Mouse (Mus musculus) adrenal gland (tissue): ENCODE results near the gene Cacna2d2.

Experiments used
- intact Hi-C: fragments of 180-260 bp; cut with DNase I; formaldehyde crosslinking; loops from one replicate; pipeline ENCODE4 v1.15.1; 2025

The Cacna2d2 gene

DNA sequence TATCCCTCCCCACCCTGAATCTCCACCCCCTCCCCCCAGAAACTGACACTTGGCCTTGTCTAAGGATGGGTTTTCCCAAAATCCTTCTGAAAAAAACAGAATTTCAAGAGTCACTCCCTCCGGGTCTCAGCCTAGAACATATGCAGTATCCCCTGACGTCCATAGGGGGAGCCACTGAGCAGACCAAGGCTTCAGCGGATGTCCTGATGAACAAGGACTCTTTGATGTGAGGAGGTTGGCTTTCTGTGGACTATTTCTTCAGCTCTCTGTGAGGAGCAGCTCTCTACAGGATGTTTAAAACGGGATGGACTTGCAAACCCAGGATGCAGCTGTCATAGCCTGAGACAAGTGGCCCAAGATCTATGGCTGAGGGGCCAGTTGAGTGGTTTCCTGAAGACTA lies 53.1 kb downstream of the Cacna2d2 start:
- intact Hi-C loops, result no loop called here

DNA sequence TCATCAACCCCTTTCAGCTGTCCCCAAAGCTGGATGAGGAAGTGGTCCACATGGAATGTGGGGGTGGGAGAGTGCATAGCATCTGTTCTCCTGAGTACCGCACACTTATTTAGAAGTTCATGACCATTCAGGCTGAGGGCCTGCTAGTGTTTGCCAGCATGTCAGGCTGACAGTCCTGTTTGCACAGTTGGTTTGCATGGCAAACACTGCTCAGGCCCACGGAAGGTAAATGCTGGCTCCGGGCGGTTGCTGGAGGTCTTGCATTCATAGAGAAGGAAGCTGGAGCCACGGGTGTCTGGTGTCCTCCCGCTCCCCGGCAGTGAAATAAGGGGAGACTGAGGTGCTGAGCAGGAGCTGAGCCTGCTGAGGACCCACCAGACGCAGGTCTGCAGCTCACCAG lies 53.7 kb downstream of the Cacna2d2 start:
- intact Hi-C loops, result no loop called here

DNA sequence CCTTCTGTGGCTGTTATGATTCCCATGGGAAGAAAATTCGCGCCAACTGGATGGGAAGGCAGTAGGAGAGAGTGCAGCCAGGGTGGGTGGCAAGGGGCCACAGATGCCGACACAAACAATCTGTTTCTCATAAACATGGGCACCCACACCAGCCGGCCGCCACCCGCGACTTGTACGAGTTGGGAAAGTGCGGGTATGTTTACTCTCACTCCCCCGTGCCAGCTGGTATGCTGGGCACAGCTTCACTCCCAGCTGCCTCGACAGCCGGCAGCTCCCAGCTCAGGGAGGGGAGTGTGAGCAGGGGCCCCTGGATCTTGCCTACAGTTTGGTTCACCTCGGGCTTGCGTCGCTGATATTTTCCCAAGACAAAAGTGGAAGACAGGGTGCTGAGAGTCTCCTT lies 57.3 kb downstream of the Cacna2d2 start:
- intact Hi-C loops, result no loop called here

DNA sequence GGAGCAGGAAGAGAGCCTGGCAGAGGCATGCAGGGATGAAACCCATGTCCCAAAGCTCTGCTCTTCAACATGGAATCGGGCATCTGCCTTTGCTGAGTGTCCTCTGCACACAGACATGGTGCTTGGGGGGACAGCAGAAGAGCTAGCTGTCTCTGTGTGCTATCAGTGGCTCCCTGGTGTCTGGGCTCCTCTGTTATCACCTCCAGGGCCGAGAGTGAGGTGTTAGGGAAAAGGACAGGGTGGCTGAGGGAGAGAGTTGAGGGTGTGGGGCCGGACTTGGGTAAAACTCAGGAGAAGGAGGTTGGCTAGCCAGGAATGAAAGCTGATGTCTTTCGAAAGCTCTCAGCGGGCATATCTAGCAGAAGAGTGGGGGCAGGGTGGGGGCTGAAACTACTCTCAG lies 63.5 kb downstream of the Cacna2d2 start:
- intact Hi-C loops, result no loop called here

DNA sequence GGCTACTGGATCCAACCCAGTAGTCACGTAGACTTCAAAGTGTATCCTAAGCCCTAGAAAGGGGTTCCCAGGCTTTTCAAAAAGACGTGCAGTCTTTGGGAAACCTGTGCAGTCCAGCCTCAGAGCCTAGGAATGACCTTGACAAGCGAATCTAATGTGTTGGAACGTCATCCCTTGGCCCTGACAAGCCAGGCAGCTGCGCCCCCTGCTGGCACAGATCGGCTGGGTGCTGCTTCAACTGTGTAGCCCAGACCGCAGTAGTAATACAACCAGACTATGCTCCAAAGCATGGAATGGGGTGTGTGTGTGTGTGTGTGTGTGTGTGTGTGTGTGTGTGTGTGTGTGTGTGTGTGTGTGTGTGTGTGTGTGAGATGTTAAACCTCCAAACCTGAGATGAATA lies 64.1 kb downstream of the Cacna2d2 start:
- intact Hi-C loops, result no loop called here

DNA sequence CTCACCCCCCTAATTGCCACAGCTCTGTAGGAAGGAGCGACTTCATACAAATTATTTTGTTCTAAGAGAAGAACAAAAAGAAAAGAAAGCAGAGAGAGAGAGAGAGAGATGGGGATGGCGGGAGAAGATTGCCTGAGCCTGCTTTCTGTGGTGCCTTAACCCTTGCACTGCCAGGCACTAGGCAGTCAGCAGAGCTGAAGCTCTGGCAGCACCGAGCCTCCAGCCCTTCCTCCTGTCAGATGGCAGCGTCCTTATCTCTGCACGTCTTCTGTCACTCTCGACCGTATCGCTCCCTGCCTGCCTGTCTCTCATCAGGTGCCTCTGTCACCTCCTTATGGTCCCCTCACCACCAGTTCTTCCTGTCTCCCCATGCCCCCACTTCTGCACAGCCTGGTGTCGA lies 64.7 kb downstream of the Cacna2d2 start:
- intact Hi-C loops, result no loop called here

DNA sequence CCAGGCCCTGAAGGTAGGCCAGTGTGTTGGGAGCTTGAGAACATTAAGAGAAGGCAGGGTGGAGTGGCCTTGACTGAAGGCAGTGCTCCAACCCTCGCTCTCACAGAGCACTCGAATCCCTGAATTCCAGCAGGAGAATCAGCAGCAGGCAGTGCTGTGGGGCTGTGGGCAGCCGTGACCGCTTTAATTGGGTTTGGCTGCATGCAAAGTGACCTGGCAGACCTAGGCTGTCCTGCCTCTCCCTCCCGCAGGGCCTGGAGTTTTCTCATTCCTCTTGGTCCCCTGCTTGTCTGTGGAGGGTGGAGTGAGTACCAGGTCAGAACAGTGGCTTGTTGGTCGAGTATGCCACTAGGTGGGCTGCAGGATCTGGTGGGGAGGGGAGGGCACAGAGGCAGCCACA lies 66.2 kb downstream of the Cacna2d2 start:
- intact Hi-C loops, result loop anchor here (5.0 kb wide), 1 partner anchor 98 kb away; no protein-coding TSS in a partner anchor

DNA sequence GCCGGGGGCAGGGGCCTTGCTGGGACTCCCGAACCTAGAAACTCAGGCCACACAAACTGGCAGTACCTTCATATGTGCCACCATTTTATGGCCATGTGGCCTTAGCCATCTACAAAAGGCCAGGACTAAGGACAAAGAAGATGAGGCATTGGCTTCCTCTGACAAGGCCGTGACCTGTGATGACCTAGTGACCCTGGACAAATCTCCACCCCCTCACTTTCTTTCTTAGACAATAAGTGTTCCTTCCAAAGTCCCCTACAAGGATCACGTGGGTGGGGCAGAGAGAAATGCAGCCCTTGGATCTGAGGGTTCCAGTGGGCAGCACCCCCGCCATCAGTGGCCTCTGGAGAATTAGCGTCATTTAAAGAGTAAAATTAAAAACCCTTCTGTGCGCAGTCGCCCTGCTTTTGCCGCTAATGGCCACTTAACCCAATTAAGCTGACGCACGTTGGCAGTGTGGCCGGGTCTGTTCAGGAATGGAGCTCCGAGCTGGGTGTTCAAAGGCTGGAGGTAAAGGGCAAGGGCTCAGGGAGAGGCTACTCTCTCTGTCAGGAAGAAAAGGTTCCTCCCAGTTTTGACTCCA lies 69.9 kb downstream of the Cacna2d2 start:
- intact Hi-C loops, result loop anchor here (5.0 kb wide), 1 partner anchor 102 kb away; no protein-coding TSS in a partner anchor

DNA sequence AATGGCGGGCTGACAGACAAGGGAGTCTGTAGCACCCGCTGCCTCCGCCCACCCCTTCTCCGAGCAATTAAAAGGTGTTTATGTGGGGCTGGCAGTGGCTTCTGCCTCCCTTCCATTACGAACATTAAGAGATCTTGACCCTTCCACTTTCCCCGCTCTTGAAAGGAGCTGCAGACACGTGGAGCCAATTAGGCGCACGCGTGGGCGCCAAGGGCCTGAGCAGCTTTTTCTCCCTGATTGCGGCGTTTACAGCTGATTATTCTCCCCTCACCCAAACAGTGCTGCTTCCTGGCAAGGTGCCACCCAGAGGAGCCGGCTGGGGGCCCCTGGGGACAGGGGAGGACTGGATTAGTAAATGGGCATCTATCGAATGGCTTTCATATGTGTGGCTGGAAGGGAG lies 71.0 kb downstream of the Cacna2d2 start:
- intact Hi-C loops, result no loop called here

DNA sequence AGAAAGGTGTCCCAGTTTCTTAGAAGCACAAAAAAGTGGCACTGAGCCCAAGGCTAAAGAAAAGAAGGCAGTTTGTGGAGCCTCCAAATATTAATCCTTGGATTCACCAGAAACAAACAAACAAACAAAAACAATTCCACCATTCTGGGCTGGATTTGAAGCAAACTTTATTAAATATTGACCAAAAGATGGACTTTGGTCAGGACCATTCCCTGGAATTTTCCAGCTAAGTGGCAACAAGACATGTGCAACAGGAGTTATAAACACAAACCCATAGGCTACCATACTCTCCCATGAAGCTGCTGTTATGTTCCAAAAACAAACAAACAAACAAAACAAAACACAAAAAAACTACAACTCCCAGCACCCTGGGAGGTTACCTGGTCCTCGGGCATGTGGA lies 74.6 kb downstream of the Cacna2d2 start:
- intact Hi-C loops, result no loop called here

DNA sequence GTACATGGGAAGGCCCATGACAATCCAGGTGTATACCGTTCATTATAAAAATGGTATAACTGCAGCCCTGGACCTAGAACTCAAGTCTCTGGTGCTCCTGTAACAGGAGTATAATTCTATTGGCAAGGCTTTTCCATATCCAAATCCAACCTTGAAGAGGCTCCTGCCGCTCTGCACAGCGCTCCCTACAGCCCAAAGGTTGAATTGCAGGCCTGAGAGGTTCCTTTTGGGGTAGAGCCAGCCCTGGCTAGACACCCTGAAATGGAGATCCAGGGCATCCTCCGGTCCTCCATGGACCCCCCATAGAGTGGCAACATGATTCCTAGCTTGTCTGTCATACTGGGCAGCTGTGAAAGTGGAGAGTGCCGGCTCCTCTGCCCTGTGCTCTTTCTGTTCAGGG lies 79.6 kb downstream of the Cacna2d2 start:
- intact Hi-C loops, result no loop called here

DNA sequence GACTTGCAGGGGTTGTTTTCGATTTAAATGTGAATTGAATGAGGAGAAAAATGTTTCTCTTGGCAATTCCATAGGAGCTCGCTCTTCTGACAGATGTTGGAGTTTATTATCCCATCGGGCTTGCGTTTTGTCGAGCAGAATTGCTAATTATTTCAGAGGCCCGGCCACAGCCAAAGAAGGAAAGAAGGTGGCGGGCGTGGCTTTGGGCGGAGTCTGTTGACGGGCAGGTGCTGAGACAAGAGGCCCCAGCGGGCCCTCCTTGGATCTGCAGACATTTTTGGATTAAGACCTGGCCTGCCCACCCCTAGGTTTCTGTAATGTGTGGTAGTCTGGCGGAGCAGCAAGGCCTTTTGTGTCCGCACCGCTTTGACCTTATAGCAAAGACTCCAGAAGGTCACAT lies 80.2 kb downstream of the Cacna2d2 start:
- intact Hi-C loops, result no loop called here

DNA sequence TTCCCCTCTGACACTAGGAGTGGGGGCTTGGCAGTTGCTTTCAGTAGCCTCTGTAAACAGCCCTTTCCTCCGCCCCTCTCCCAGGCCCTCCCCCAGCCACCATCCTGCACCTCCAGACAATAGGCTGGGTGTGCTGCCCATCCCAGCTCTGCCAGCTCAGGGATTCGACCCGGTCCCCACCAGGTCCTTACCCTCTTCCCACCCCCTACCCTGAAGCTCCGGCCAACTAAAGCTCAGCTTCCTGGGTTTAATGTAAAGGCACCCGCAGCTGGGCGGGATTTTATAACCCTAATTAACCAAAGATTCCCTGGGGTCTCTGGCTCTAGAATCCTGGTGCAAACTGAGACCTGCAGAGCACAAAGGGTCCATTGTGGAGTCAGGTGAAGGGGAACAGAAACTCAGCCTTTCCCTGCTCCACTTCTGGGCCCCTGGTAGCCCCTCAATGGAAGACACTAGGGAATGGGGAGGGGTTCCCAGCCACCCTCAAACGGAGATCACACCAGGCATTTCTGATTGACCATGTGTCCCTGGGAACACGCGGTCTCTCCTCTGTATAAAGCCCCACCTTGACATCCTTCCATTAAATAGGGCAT lies 81.2 kb downstream of the Cacna2d2 start:
- intact Hi-C loops, result no loop called here

DNA sequence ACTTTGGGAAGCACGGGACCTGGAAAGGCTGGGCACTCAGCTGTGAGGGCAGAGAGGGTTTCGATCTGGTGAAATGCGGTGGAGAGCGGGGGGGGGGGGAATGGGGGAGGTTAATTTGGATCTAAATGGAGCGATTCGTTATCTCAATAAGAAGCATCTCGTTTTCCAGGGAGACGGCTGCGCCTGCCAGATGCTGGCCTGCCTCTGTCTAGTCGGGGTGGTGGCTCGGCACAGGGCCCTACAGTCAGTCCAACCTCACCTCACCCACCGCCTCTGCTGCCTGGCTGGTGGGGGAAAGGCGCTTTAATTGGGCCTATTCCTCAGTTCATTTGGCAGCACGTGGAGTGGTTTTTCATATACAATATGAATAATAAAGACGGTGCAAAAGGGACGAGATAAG lies 81.9 kb downstream of the Cacna2d2 start:
- intact Hi-C loops, result no loop called here

DNA sequence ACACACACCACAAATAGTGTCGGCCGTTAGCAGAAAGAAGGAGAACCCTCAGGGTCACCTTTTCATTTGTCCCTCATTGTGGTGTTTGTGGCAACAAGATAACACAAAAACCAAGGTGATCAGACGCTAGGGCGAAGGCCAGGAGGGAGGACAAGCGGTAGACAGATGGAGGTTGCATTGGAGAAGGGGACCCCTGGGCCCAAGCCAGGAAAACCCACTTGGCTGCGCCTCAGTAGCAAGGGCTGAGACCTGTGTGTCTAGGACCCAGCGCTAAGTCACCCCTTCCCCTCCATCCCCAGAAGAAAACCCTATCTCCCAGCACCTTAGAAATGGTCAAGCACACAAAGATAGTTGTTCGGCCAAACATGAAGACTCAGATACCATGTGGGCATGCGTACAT lies 82.6 kb downstream of the Cacna2d2 start:
- intact Hi-C loops, result no loop called here

DNA sequence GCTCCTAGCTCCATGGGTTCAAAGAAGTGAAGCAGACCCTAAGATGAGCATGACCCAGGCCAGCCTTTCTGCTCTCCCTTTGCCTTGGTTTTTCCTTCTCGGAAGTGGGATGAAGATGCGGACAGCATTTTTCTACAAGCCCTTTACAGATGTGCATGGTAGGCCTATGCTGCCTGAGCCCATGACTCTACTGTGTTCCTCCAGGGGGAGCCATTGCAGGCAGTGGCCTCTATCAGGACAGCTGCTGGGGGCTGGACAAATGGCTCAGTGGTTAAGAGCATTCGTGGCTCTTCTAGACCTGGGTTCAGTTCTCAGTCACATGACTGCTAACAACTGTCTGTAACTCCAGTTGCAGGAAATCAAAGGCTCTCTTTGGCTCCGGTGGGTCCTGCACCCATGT lies 83.4 kb downstream of the Cacna2d2 start:
- intact Hi-C loops, result no loop called here

DNA sequence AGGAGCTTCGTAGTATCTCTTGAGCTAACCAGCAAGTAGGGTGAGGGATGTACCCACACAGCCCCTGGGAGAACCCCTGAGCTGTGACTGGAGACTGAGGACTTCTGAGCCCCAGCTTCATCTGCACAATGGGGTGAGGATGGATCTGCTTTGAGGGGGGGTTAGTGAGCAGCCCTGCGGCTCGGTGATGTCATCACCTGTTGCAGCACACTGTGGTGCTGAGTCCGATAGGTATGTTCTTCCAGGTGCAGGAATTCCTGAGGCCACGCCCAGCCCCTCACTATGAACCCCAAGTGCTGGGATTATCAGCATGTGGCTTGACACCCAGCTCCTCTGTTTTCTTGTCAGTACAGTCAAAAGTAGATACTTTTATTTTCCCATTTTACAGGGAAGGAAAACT lies 84.3 kb downstream of the Cacna2d2 start:
- intact Hi-C loops, result no loop called here

DNA sequence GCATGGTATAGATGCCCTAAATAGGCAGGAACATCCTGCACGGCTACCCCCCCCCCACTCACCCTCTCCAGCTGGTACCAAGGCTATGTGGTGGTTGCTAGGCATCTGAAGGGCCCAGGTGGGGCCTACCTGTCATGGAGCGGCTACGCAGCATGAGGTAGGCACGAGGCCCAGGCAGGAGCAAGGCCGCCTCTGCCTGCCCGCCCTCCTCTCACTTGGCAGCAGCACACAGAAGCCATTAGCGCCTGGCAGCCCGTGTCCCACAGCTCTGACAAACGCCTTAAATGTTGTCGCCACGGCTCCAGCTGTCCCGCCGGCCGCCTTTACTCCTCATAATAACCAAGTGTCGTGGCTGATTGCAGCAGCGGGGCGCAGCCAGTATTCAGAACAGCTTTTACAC lies 84.9 kb downstream of the Cacna2d2 start:
- intact Hi-C loops, result no loop called here

DNA sequence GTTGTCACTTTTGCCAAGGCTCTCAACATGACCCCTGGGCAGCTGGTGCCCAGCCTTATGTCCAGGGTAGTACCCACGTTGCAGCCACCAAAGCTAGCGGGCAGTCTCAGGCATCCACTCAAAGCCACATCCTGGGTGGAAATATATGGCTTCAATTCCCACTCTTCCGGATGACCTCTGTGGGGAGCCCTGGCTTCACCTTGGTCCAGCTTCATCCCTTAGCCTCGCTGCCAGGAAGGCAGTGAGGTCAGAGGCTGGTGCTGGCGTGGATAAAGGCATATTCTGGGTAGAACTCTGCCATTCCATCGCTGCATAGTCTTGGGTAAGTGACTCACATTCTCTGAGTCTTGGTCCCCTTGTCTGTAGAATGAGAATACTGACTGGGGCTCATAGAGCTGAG lies 85.4 kb downstream of the Cacna2d2 start:
- intact Hi-C loops, result no loop called here

DNA sequence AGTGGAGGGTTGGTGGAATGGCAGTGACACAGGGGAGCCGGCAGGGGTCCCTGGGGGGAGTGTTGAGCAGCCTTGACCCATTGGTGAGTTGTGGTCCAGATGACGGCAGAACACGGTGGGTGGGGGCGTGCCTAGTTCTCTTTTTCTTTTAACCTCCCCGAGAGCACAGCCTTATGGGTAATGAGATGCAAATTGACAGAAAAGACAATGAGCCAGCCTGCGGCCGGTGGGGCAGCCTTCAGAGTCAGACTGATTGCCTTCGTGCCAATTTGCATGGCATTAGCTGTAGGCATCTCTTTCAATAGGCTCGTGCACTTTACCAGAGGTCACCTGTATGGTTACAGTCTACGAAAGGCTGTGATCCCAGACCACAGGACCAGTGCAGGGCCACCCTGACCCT lies 86.7 kb downstream of the Cacna2d2 start:
- intact Hi-C loops, result no loop called here

DNA sequence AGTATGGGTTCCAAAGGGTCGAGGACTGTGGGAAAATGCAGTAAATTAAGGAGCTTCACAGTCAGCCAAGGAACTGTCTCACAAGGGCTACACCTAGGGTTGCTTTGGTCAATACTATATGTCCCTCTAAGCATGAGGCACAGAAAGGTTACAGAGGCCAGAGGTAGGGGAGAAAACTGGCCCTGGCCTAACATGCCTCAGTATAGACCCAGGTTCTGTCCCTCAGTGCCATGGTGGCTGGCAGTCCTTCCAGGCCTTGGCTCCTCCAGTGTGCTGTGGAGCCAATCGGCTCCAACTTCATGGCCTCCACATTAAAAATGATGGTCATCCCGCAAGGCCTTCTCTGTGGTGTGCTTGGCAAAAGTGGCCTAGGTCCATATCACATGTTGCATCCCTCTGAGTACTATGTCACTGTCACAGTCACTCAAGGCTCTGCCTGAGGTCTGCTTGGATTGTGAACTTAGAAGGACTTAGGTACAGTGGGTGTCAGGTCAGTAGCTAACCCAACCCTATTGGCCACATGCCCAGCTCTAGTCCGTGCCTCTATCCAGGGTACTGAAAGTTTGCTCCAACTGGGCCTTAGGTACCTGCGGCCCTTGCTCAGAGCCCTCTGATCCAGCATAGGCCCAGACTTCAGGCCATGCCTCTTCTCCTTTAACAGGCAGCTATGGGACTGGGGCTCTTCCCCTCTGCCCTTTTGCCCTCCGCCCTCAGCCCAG lies 87.3 kb downstream of the Cacna2d2 start:
- intact Hi-C loops, result no loop called here

DNA sequence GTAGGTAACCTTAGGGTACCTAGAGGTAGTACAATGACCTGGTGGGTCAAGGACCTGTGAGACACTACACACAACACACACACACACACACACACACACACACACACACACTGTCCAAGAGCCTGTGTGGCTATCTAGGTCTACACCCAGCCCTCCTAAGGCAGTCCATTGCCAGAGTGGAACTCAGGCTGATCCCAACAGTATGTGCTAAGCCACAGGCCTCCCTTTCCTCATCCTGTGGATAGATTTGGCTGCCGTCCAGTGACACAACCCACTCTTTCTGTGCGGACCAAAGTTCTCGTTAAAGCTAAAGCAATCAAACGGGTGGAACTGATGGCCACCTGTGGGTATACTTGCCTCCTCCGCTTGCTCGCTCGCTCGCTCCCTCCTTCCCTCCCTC lies 90.7 kb downstream of the Cacna2d2 start:
- intact Hi-C loops, result no loop called here

DNA sequence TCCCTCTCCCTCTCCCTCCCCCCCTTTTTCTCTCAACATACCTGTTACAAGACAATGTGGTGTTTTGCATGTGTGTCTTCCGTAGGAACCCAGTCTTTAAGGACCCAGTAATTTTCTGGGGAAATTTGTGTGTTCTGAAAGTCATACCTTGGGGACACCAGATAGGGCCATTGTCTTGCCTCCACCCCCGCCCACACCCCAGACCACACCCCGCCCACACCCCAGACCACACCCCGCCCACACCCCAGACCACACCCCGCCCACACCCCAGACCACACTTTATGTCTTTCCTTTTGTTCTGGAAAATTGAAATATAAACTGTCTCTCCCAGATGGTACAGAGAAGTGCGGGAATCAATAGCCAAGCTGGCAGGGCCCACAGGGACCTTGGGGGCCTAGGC lies 91.2 kb downstream of the Cacna2d2 start:
- intact Hi-C loops, result no loop called here
